Mouse (Mus musculus) limb, embryonic 14.5 days (tissue): ENCODE results near the gene Gga2. TPM values are rescaled to one million over a fixed set of nuclear protein-coding genes. Genes with fewer than 3 reads are reported as not detected.

ENCODE experiments used
- ATAC-seq: fragments of 200-750 bp; cut with Nextera tagmentation; 2 replicates; pipeline ENCODE4 v1.8.0; 2017; ENCODE audit warnings: low read depth, moderate number of reproducible peaks, moderate TSS enrichment; ENCODE audit not compliant: low FRiP score
- DNase-seq: peaks from one replicate; pipeline ENCODE4 v3.0.0-alpha.2; 2015; ENCODE audit warnings: low spot score
- H3K27ac ChIP-seq: fragments of 300-500 bp; sonication (generic); replicated peaks from 2 replicates; pipeline ENCODE4 v1.5.1; 2014; ENCODE audit warnings: low read depth, mild to moderate bottlenecking, low read length, moderate library complexity, mixed read lengths
- H3K27me3 ChIP-seq: fragments of 300-500 bp; sonication (generic); 2 replicates; pipeline ENCODE4 v1.6.1; 2014; ENCODE audit warnings: low read length, mixed read lengths; ENCODE audit not compliant: control insufficient read depth, insufficient read depth
- H3K36me3 ChIP-seq: fragments of 300-500 bp; sonication (generic); 2 replicates; pipeline ENCODE4 v1.6.1; 2014; ENCODE audit warnings: mild to moderate bottlenecking, low read length, moderate library complexity, mixed read lengths; ENCODE audit not compliant: control insufficient read depth, insufficient read depth
- H3K4me1 ChIP-seq: fragments of 300-500 bp; sonication (generic); 2 replicates; pipeline ENCODE4 v1.6.1; 2014; ENCODE audit warnings: antibody characterized with exemption, low read length, mixed read lengths; ENCODE audit not compliant: control insufficient read depth, insufficient read depth
- H3K4me2 ChIP-seq: fragments of 300-500 bp; sonication (generic); replicated peaks from 2 replicates; pipeline ENCODE4 v1.6.1; 2014; ENCODE audit warnings: low read depth, mild to moderate bottlenecking, low read length, moderate library complexity; ENCODE audit not compliant: severe bottlenecking
- H3K4me3 ChIP-seq: fragments of 300-500 bp; sonication (generic); replicated peaks from 2 replicates; pipeline ENCODE4 v1.5.1; 2014; ENCODE audit warnings: low read length
- H3K9ac ChIP-seq: fragments of 300-500 bp; sonication (generic); 2 replicates; pipeline ENCODE4 v1.6.1; 2014; ENCODE audit warnings: mild to moderate bottlenecking, low read depth, low read length, moderate library complexity; ENCODE audit not compliant: severe bottlenecking
- H3K9me3 ChIP-seq: fragments of 300-500 bp; sonication (generic); 2 replicates; pipeline ENCODE4 v1.6.1; 2016; ENCODE audit warnings: low read length; ENCODE audit not compliant: control insufficient read depth
- POLR2A ChIP-seq: fragments of 200-500 bp; IDR thresholded peaks from 2 replicates; pipeline ENCODE4 v1.8.0; 2012; ENCODE audit warnings: inconsistent platforms, mild to moderate bottlenecking, moderate library complexity, borderline replicate concordance; ENCODE audit not compliant: insufficient read depth, insufficient read length; ENCODE audit errors: extremely low read depth
- WGBS: fragments of 180-500 bp; shearing (Covaris S2); extraction: QIAGEN DNeasy Blood & Tissue Kit; methylation state at CpG from one replicate; pipeline ENCODE4 v1.1.7; 2014; 5-methylcytosine and 5-hydroxymethylcytosine counted together
- polyA plus RNA-seq, 2 experiments: library from polyadenylated mRNA; depleted of rRNA in 1 of 2; stranded (reverse) in 1 of 2; unstranded in 1 of 2; fragments of >200 nt; fragmentation: Nextera tagmentation in 1 of 2; extraction: Ambion mirVana in 1 of 2; gene quantifications; 2 replicates each; pipeline versions ENCODE4 v1.2.1 to v1.2.3; 2012 to 2014

The Gga2 gene
- polyA plus RNA-seq, 2 experiments: 85.2 to 122 TPM

GRCm38 (mm10) chr7:121970250-121970649 is 50.8 kb downstream of the Gga2 start:
- DNase-seq (no peak), ATAC-seq (no peak)
- H3K27ac ChIP-seq: no peak overlapping the region
- no peaks in the 10 kb centered on the region for H3K4me1 ChIP-seq
- H3K27me3 ChIP-seq: no peaks in the 10 kb centered on the region
- H3K9ac ChIP-seq: no peak overlapping the region
- WGBS: 90% methylated on average over 9 of the region's 9 CpGs
- no peak overlapping the region for H3K4me3 ChIP-seq
- TF ChIP-seq POLR2A: no peak
- H3K4me2 ChIP-seq: no peak overlapping the region
- no peaks in the 10 kb centered on the region for H3K9me3 ChIP-seq
- peaks cover 18% of the 10 kb centered on the region for H3K36me3 ChIP-seq

GRCm38 (mm10) chr7:121968816-121969215 is 52.2 kb downstream of the Gga2 start:
- Histone ChIP-seq H3K4me1 (no peaks in the 10 kb centered on the region), H3K4me3 (no peak overlapping the region), H3K27me3 (no peaks in the 10 kb centered on the region), H3K4me2 (no peak overlapping the region), H3K36me3 (peaks cover 13% of the 10 kb centered on the region), H3K9me3 (no peaks in the 10 kb centered on the region), H3K9ac (no peak overlapping the region), H3K27ac (no peak overlapping the region)
- DNase-seq (no peak), ATAC-seq (no peak)
- TF ChIP-seq POLR2A: no peak
- 88% methylated on average over 9 of the region's 9 CpGs for WGBS

DNA sequence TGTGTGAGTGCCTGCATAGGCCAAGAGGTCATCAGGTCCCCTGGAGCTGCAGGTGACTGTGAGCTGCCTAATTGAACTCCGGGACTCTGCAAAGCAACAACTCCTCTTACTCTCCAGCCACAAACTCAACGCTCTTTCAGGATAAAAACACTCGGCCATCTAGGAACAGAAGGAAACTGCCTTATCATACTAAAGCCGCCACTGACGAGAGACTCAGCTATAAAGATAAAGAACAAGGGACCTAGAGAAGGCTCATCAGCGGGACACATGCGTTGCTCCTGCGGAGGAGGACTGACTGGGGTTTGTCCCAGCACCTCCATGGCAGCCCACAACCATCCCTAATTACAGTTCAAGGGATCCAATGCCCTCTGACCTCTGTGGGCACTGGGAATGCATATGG is 52.8 kb downstream of the Gga2 start:
- 79% methylated on average over 8 of the region's 8 CpGs for WGBS
- H3K36me3 ChIP-seq: peaks cover 11% of the 10 kb centered on the region

DNA sequence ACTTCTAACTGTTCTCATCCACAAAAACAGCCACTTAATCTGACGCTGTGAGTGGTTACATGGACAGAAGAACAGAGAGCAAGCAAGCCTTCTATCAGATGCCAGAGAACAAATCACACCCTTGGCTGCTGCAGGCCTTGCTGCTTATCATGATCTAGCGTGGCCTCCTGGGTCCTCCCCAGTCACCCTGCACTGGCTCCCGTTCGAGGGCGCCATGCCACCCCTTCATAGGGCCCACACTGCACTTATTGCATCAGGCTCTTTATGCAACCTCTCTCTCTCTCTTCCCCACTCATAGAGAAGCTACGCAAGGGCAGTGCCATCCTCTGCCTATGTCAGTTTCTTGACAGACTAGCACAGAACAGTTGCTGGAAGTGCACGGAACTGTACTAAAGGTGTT is 54.9 kb downstream of the Gga2 start:
- TF ChIP-seq POLR2A: no peak
- no peak overlapping the region for H3K4me2 ChIP-seq
- no peaks in the 10 kb centered on the region for H3K27me3 ChIP-seq
- WGBS: 93% methylated on average over 7 of the region's 7 CpGs
- DNase-seq (no peak), ATAC-seq (no peak)
- no peaks in the 10 kb centered on the region for H3K9me3 ChIP-seq
- H3K4me3 ChIP-seq: no peak overlapping the region
- H3K27ac ChIP-seq: no peak overlapping the region
- H3K36me3 ChIP-seq: peaks cover 24% of the 10 kb centered on the region
- no peak overlapping the region for H3K9ac ChIP-seq
- no peaks in the 10 kb centered on the region for H3K4me1 ChIP-seq

More for the DNA sequence above, 52.8 kb downstream of the Gga2 start:
- no peak for DNase-seq
- no peak overlapping the region for H3K4me3 ChIP-seq
- H3K4me1 ChIP-seq: no peaks in the 10 kb centered on the region
- H3K27me3 ChIP-seq: no peaks in the 10 kb centered on the region
- H3K27ac ChIP-seq: no peak overlapping the region
- no peak for ATAC-seq
- no peak overlapping the region for H3K4me2 ChIP-seq
- no peaks in the 10 kb centered on the region for H3K9me3 ChIP-seq
- no peak overlapping the region for H3K9ac ChIP-seq
- TF ChIP-seq POLR2A: no peak

GRCm38 (mm10) chr7:121963883-121964398 is 57.1 kb downstream of the Gga2 start:
- H3K4me1 ChIP-seq: no peaks in the 10 kb centered on the region
- no peak overlapping the region for H3K4me2 ChIP-seq
- H3K9me3 ChIP-seq: no peaks in the 10 kb centered on the region
- H3K9ac ChIP-seq: no peak overlapping the region
- H3K4me3 ChIP-seq: no peak overlapping the region
- ATAC-seq: no peak
- no peak overlapping the region for H3K27ac ChIP-seq
- DNase-seq: peak; percentile 65
- peaks cover 16% of the 10 kb centered on the region for H3K36me3 ChIP-seq
- TF ChIP-seq POLR2A: no peak
- H3K27me3 ChIP-seq: no peaks in the 10 kb centered on the region
- WGBS: 66% methylated on average over 6 of the region's 6 CpGs

GRCm38 (mm10) chr7:121962571-121962959 is 58.5 kb downstream of the Gga2 start:
- no peak for TF ChIP-seq POLR2A
- H3K27ac ChIP-seq: no peak overlapping the region
- H3K27me3 ChIP-seq: no peaks in the 10 kb centered on the region
- H3K4me1 ChIP-seq: no peaks in the 10 kb centered on the region
- no peaks in the 10 kb centered on the region for H3K9me3 ChIP-seq
- peaks cover 16% of the 10 kb centered on the region for H3K36me3 ChIP-seq
- 86% methylated on average over 3 of the region's 3 CpGs for WGBS
- H3K9ac ChIP-seq: no peak overlapping the region
- ATAC-seq (no peak), DNase-seq (no peak)
- H3K4me2 ChIP-seq: no peak overlapping the region
- no peak overlapping the region for H3K4me3 ChIP-seq
